Mouse (Mus musculus) urinary bladder, postnatal 25 days (tissue): Measurements from ENCODE around the gene Pgpep1l.

Experiments used
- DNase-seq: peaks from one replicate; pipeline ENCODE4 v3.0.0; 2022; ENCODE audit warnings: low spot score

Pgpep1l gene

GRCm38 (mm10) chr7:68213842-68214241, 50.2 kb downstream of the Pgpep1l start:
- DNase-seq, result no peak

- no peak for DNase-seq
These were observed 52.1 kb downstream of the Pgpep1l start for GRCm38 (mm10) chr7:68211883-68212282.

- DNase-seq, result no peak
These were observed 53.6 kb downstream of the Pgpep1l start for GRCm38 (mm10) chr7:68210417-68210816.

GRCm38 (mm10) chr7:68209039-68209438, 55.0 kb downstream of the Pgpep1l start:
- no peak for DNase-seq

GRCm38 (mm10) chr7:68205776-68206427, 58.1 kb downstream of the Pgpep1l start:
- no peak for DNase-seq

GRCm38 (mm10) chr7:68199609-68200008, 64.4 kb downstream of the Pgpep1l start:
- no peak for DNase-seq

DNA sequence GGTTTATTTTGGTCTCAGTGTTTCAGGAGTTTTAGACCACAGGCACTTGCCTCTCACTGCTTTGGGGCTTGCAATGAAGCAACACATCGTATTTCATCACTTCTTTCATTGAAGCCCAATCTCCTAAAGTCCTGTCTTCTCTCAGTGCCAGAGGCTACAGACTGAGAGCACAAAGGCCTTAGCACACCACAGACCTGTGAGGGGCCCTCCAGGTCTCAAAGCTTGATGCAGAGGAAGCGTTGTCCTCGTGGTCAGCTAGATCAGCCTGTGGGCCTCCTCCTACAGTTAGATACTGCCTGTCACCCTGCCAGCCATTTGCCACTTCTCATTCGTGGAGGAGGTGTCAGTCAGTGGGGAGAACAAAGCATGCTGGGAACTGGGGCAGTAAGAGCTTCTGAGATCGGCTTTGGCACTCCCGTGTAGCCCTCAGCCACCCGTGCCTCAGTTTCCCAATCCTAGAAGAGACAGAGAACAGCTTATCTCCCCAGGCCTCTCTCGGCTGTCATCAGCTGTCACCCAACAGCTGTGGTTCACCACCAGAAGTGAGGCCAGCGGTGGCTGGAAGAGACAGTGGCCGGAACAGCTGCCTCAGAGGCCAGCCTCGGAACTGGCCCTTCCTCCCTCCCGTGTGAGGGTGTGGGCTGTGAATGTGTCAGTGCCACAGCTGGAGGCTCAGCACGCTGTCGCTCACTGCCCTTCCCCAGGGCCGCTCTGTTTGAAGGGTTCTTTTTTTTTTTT, 69.9 kb downstream of the Pgpep1l start:
- DNase-seq, result no peak

DNA sequence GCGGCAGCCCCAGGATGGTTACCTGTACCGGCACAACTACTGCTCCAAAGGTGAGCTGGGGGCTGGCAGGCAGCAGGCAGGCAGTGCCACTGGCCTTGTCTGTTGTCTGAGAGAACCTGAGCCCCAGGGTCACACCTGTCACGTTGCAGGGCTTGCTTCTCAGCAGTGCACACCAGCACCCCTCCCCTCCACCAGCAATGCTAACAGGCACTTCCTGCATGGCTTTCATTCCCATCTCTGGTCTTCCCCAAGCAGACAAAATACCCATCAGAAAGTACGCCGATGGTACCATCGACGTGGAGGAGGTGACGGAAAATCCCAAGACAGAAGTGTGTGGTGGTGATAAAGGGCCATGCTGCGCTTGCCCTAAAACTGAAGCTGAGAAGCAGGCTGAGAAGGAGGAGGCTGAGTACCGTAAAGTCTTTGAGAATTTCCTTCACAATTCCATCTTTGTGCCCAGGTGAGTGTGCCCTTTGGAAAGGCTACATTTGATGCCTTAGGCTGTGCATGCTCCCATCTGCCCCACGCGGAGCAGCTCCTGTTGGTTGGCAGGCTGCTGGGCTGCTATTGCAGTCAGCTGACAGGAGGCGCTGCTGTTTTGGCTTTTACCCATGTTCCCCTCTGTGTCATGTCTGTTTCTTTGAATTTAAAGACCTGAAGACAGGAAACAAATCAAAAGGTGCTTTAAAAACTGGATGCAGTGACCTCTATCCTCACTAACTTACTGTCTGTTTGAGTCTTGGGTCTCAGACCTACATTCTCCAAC, 74.2 kb downstream of the Pgpep1l start:
- DNase-seq, result no peak

DNA sequence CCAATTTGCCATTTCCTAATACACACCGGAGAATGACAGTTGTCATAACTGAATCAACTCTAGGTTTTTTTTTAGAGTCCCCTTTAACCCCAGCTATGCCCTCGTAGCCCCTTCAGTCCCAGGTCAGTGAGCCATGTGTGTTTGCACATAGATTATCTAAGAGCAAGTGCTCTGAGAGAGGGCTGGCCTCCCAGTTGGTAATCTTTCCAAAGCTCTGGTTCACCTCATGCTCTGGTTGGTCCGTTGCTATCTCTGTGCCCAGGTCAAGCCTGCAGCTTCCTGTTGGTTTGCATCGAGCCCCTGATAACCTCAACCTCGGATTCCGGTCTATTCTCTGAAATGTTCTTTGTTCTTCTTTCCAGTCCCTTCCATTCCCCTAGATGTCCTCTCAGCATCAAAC, 74.8 kb downstream of the Pgpep1l start:
- DNase-seq, result no peak
